Mouse (Mus musculus) forebrain, embryonic 11.5 days (tissue): ENCODE measurements around the gene Dnajc10. TPM values are rescaled to one million over a fixed set of nuclear protein-coding genes. Genes with fewer than 3 reads are reported as not detected.

Experiments
- ATAC-seq: fragments of 200-750 bp; cut with Nextera tagmentation; replicated peaks from 2 replicates; pipeline ENCODE4 v1.8.0; 2017; ENCODE audit warnings: moderate TSS enrichment; ENCODE audit not compliant: low FRiP score
- DNase-seq: peaks from one replicate; pipeline ENCODE4 v3.0.0-alpha.2; 2017; ENCODE audit warnings: low spot score
- H3K27ac ChIP-seq: fragments of 300-500 bp; sonication (generic); 2 replicates; pipeline ENCODE4 v1.5.1; 2014; ENCODE audit warnings: low read depth, low read length
- H3K27me3 ChIP-seq: fragments of 300-500 bp; sonication (generic); 2 replicates; pipeline ENCODE4 v1.6.1; 2014; ENCODE audit warnings: mild to moderate bottlenecking, low read length, mixed read lengths; ENCODE audit not compliant: control insufficient read depth, insufficient read depth
- H3K36me3 ChIP-seq: fragments of 300-500 bp; sonication (generic); 2 replicates; pipeline ENCODE4 v1.6.1; 2014; ENCODE audit warnings: mild to moderate bottlenecking, low read length, moderate library complexity, mixed read lengths; ENCODE audit not compliant: control insufficient read depth, insufficient read depth
- H3K4me1 ChIP-seq: fragments of 300-500 bp; sonication (generic); replicated peaks from 2 replicates; pipeline ENCODE4 v1.6.1; 2014; ENCODE audit warnings: low read length, mixed read lengths; ENCODE audit not compliant: control insufficient read depth, insufficient read depth
- H3K4me2 ChIP-seq: fragments of 300-500 bp; sonication (generic); 2 replicates; pipeline ENCODE4 v1.6.1; 2014; ENCODE audit warnings: low read depth, mild to moderate bottlenecking, low read length, moderate library complexity, mixed read lengths; ENCODE audit not compliant: severe bottlenecking
- H3K4me3 ChIP-seq: fragments of 300-500 bp; sonication (generic); 2 replicates; pipeline ENCODE4 v1.5.1; 2014; ENCODE audit warnings: low read depth, low read length
- H3K9ac ChIP-seq: fragments of 300-500 bp; sonication (generic); 2 replicates; pipeline ENCODE4 v1.6.1; 2014; ENCODE audit warnings: low read length
- H3K9me3 ChIP-seq: fragments of 300-500 bp; sonication (generic); 2 replicates; pipeline ENCODE4 v1.6.1; 2016; ENCODE audit warnings: low read length, mixed read lengths; ENCODE audit not compliant: control insufficient read depth
- WGBS: fragments of 180-500 bp; shearing (Covaris S2); extraction: QIAGEN DNeasy Blood & Tissue Kit; methylation state at CpG from one replicate; pipeline ENCODE4 v1.1.7; 2014; 5-methylcytosine and 5-hydroxymethylcytosine counted together
- polyA plus RNA-seq: library from polyadenylated mRNA; unstranded; fragments of >200 nt; fragmentation: Nextera tagmentation; extraction: Ambion mirVana; gene quantifications from 2 replicates; pipeline ENCODE4 v1.2.1, GENCODE M21; 2014

The Dnajc10 gene
- polyA plus RNA-seq, 1 experiment from 2014 or later: 88.6 TPM

DNA sequence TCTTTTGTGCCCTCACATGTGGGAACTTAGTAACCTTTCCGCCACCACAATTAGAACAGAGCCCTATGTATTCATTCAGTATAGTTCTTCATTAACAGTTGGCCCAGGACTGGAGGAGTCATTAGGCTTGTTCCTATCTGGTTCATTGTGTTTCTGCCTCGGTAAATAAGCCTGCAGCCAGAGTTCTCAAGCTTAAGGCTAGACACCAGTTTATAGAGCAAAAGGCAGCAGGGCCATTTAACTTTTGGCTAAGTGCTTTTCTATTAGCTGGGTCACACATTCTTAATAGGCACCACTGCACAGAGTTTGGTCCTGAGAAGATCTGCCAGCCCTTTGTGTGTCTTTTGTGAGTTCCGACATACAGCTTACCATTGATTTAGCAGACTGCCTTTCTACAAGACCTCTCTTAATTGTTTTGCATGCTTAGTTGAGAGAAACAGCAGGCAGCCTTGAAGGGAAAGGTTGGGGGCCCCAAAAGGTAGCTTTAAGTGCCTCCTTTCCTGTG lies 83.4 kb downstream of the Dnajc10 start:
- WGBS: 4% methylated on average over 3 of the region's 3 CpGs
- no peaks in the 10 kb centered on the region for H3K36me3 ChIP-seq
- no peak overlapping the region for H3K4me2 ChIP-seq
- no peaks in the 10 kb centered on the region; the same call in 1 of the 2 replicates for H3K4me1 ChIP-seq
- ATAC-seq (peak; percentile 74), DNase-seq (peak; percentile 58)
- H3K4me3 ChIP-seq: no peak overlapping the region
- no peak overlapping the region for H3K27ac ChIP-seq
- H3K9me3 ChIP-seq: no peaks in the 10 kb centered on the region
- H3K9ac ChIP-seq: no peak overlapping the region
- peaks cover 42% of the 10 kb centered on the region for H3K27me3 ChIP-seq

Other genes starting within 250 kb of the Dnajc10 start
- 1.9 and 2.2 TPM in 2 replicates for gene Pde1a, start 186.0 kb upstream of the Dnajc10 start, polyA plus RNA-seq
- gene Prdx6b, start 23.0 kb upstream of the Dnajc10 start, polyA plus RNA-seq: not detected in 2 replicates
- gene Frzb, start 132.2 kb downstream of the Dnajc10 start, polyA plus RNA-seq: 17.0 and 19.5 TPM in 2 replicates